Mouse (Mus musculus) heart, adult 2 months (tissue): ENCODE measurements around the gene Sorcs2. TPM values are rescaled to one million over a fixed set of nuclear protein-coding genes. Genes with fewer than 3 reads are reported as not detected.

Source experiments
- DNase-seq, 2 experiments: peaks; one replicate each; pipeline ENCODE4 v3.0.0; 2021
- H3K27ac ChIP-seq: fragments of 200-600 bp; 2 replicates; pipeline ENCODE4 v1.8.1; 2022
- H3K27me3 ChIP-seq: fragments of 200-500 bp; 2 replicates; pipeline ENCODE4 v1.6.1; 2012; ENCODE audit warnings: mild to moderate bottlenecking, low read length, inconsistent platforms, mixed read lengths; ENCODE audit not compliant: control insufficient read depth, insufficient read depth
- H3K36me3 ChIP-seq: fragments of 200-500 bp; 2 replicates; pipeline ENCODE4 v1.6.1; 2012; ENCODE audit warnings: low read length, inconsistent platforms; ENCODE audit not compliant: control insufficient read depth, insufficient read depth
- H3K4me1 ChIP-seq: fragments of 200-500 bp; 2 replicates; pipeline ENCODE4 v1.6.1; 2011; ENCODE audit warnings: low read length; ENCODE audit not compliant: control insufficient read depth, insufficient read depth
- H3K4me3 ChIP-seq: fragments of 200-600 bp; 2 replicates; pipeline ENCODE4 v1.8.1; 2022
- H3K79me2 ChIP-seq: fragments of 200-500 bp; replicated peaks from 2 replicates; pipeline ENCODE4 v1.6.1; 2012; ENCODE audit warnings: mild to moderate bottlenecking, inconsistent platforms, low read length, moderate library complexity, mixed read lengths; ENCODE audit not compliant: control insufficient read depth, insufficient read depth
- H3K9ac ChIP-seq: fragments of 200-500 bp; 2 replicates; pipeline ENCODE4 v1.6.1; 2012; ENCODE audit warnings: low read depth, mild to moderate bottlenecking, control low read depth, inconsistent platforms, low read length, mixed read lengths
- CTCF ChIP-seq: fragments of 200-600 bp; IDR thresholded peaks from 2 replicates; pipeline ENCODE4 v1.8.1; 2022; ENCODE audit warnings: antibody characterized with exemption, mild to moderate bottlenecking, moderate library complexity
- EP300 ChIP-seq: fragments of 200-500 bp; IDR thresholded peaks from 2 replicates; pipeline ENCODE4 v1.6.1; 2011; ENCODE audit warnings: low read depth, low read length, control low read depth; ENCODE audit not compliant: insufficient read depth
- POLR2A ChIP-seq: fragments of 200-500 bp; IDR thresholded peaks from 2 replicates; pipeline ENCODE4 v1.6.1; 2011; ENCODE audit warnings: mild to moderate bottlenecking, low read depth, low read length, control low read depth; ENCODE audit not compliant: insufficient read depth
- WGBS: fragments of 180-500 bp; shearing (Covaris S2); methylation state at CpG from one replicate; pipeline ENCODE4 v1.1.7; 2018; 5-methylcytosine and 5-hydroxymethylcytosine counted together
- intact Hi-C: fragments of 180-260 bp; cut with DNase I; formaldehyde crosslinking; loops from one replicate; pipeline ENCODE4 v1.15.1; 2025
- polyA plus RNA-seq: library from polyadenylated mRNA; depleted of rRNA; stranded (reverse); fragments of >200 nt; gene quantifications from 2 replicates; pipeline ENCODE4 v1.2.3, GENCODE M21; 2012
- total RNA-seq, 2 experiments: library from RNA; stranded (reverse); gene quantifications; 2 replicates each; pipeline ENCODE4 v1.2.3; 2021

Sorcs2 gene
- total and polyA plus RNA-seq, 3 experiments, result 6.0 to 9.0 (median 7.7) TPM

- intact Hi-C loops, result no loop called here
- H3K27ac ChIP-seq, result no peak overlapping the region
- 72% methylated on average over 7 of the region's 7 CpGs for WGBS
These were observed 172.1 kb downstream of the Sorcs2 start for GRCm38 (mm10) chr5:36225855-36226254.

GRCm38 (mm10) chr5:36223787-36224186 lies 174.2 kb downstream of the Sorcs2 start:
- intact Hi-C loops, result loop anchor here (1.0 kb wide), 1 partner anchor 189 kb away; no protein-coding TSS in a partner anchor
- peak in 1 of 2 experiments; percentile 49 for DNase-seq

More at GRCm38 (mm10) chr5:36225855-36226254, 172.1 kb downstream of the Sorcs2 start:
- Histone ChIP-seq H3K27me3 (no peaks in the 10 kb centered on the region), H3K4me1 (no peaks in the 10 kb centered on the region), H3K36me3 (no peaks in the 10 kb centered on the region), H3K79me2 (no peaks in the 10 kb centered on the region), H3K4me3 (no peak overlapping the region), H3K9ac (no peak overlapping the region)
- no peak for DNase-seq
- TF ChIP-seq EP300 (no peak), CTCF (no peak), POLR2A (no peak)

GRCm38 (mm10) chr5:36220626-36221025 lies 177.3 kb downstream of the Sorcs2 start:
- no peak overlapping the region for H3K4me3 ChIP-seq
- H3K4me1 ChIP-seq, result no peaks in the 10 kb centered on the region; the same call in 1 of the 2 replicates
- no peak overlapping the region for H3K27ac ChIP-seq
- H3K27me3 ChIP-seq, result no peaks in the 10 kb centered on the region
- no peak for TF ChIP-seq POLR2A
- TF ChIP-seq CTCF, result no peak
- TF ChIP-seq EP300, result no peak
- H3K36me3 ChIP-seq, result no peaks in the 10 kb centered on the region
- H3K79me2 ChIP-seq, result no peaks in the 10 kb centered on the region
- DNase-seq, result no peak
- 72% methylated on average over 6 of the region's 6 CpGs for WGBS
- intact Hi-C loops, result no loop called here
- no peak overlapping the region for H3K9ac ChIP-seq

More at GRCm38 (mm10) chr5:36223787-36224186, 174.2 kb downstream of the Sorcs2 start:
- Histone ChIP-seq H3K79me2 (no peaks in the 10 kb centered on the region), H3K9ac (no peak overlapping the region), H3K4me1 (no peaks in the 10 kb centered on the region; the same call in 1 of the 2 replicates), H3K27ac (no peak overlapping the region), H3K27me3 (no peaks in the 10 kb centered on the region), H3K4me3 (no peak overlapping the region), H3K36me3 (no peaks in the 10 kb centered on the region)
- 76% methylated on average over 6 of the region's 6 CpGs for WGBS
- no peak for TF ChIP-seq POLR2A
- TF ChIP-seq EP300, result no peak
- peak; percentile 74 for TF ChIP-seq CTCF

- H3K9ac ChIP-seq, result no peak overlapping the region
These were observed 177.8 kb downstream of the Sorcs2 start for GRCm38 (mm10) chr5:36220105-36220504.

GRCm38 (mm10) chr5:36213310-36213709 lies 184.6 kb downstream of the Sorcs2 start:
- TF ChIP-seq CTCF (no peak), POLR2A (no peak), EP300 (no peak)
- no peak overlapping the region for H3K27ac ChIP-seq
- H3K4me3 ChIP-seq, result no peak overlapping the region
- no peak overlapping the region for H3K9ac ChIP-seq
- no peak for DNase-seq
- 69% methylated on average over 10 of the region's 10 CpGs for WGBS
- H3K36me3 ChIP-seq, result no peaks in the 10 kb centered on the region
- H3K4me1 ChIP-seq, result peaks cover 2% of the 10 kb centered on the region; the same call in 1 of the 2 replicates
- intact Hi-C loops, result loop anchor here (5.0 kb wide), 1 partner anchor 71 kb away; no protein-coding TSS in a partner anchor
- no peaks in the 10 kb centered on the region for H3K79me2 ChIP-seq
- no peaks in the 10 kb centered on the region for H3K27me3 ChIP-seq

More at GRCm38 (mm10) chr5:36220105-36220504, 177.8 kb downstream of the Sorcs2 start:
- H3K4me1 ChIP-seq, result no peaks in the 10 kb centered on the region; the same call in 1 of the 2 replicates
- WGBS, result 75% methylated on average over 4 of the region's 4 CpGs
- no peak for DNase-seq
- no peaks in the 10 kb centered on the region for H3K79me2 ChIP-seq
- intact Hi-C loops, result no loop called here
- H3K4me3 ChIP-seq, result no peak overlapping the region
- no peak overlapping the region for H3K27ac ChIP-seq
- no peaks in the 10 kb centered on the region for H3K36me3 ChIP-seq
- H3K27me3 ChIP-seq, result no peaks in the 10 kb centered on the region
- TF ChIP-seq CTCF (no peak), POLR2A (no peak), EP300 (no peak)

- Histone ChIP-seq H3K27ac (no peak overlapping the region), H3K79me2 (no peaks in the 10 kb centered on the region), H3K9ac (no peak overlapping the region), H3K4me1 (peaks cover 2% of the 10 kb centered on the region; the same call in 1 of the 2 replicates), H3K27me3 (no peaks in the 10 kb centered on the region), H3K4me3 (no peak overlapping the region), H3K36me3 (no peaks in the 10 kb centered on the region)
- WGBS, result 87% methylated on average over 3 of the region's 3 CpGs
- TF ChIP-seq EP300 (no peak), CTCF (no peak), POLR2A (no peak)
- no peak for DNase-seq
- intact Hi-C loops, result no loop called here
These were observed 189.1 kb downstream of the Sorcs2 start for GRCm38 (mm10) chr5:36208803-36209202.
